Mouse (Mus musculus): ENCODE data around the gene Sinhcaf. TPM values are rescaled to one million over a fixed set of nuclear protein-coding genes. Genes with fewer than 3 reads are reported as not detected.

The Sinhcaf gene
- polyA plus RNA-seq, 1 experiment from 2014 or later, result 27.6 TPM

DNA sequence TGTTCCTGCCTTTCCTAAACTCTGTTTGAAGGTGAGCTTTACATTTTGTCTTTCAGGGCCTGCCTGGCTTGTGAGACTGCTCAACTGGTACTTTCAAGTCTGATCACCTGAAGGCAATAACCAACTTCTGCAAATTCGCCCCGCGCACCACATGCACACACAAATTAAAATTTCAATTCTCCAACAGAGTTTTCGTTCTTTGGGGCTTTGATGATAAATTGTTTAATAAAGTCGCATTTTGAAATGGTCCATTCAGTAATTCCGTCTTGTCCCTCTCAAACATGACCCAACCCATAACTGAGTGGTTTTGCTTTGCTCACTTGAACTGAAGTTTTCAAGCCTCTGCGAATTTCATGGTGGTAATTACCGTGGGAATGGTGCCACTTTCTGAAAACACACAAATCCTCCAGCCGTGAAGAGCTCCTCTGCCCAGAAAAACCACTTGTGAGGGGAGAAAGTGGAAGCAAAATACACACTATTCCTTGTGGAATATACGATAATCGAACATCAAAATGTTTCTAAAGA is 676 bp upstream of the Sinhcaf start:
- Histone ChIP-seq H3K9ac (ENCODE audit: low read length) (peak overlapping the region; percentile 91), H3K4me2 (replicated peaks; ENCODE audit: low read depth) (peak overlapping the region; percentile 94), H3K36me3 (ENCODE audit: control insufficient read depth, insufficient read depth, low read length) (no peaks in the 10 kb centered on the region), H3K9me3 (ENCODE audit: control insufficient read depth, low read length) (no peaks in the 10 kb centered on the region), H3K4me1 (replicated peaks; ENCODE audit: control insufficient read depth, insufficient read depth) (0 out of 2 replicates have a peak, but pooled peaks cover 2% of the 10 kb centered on the region), H3K27ac (replicated peaks) (peak overlapping the region; percentile 82), H3K27me3 (ENCODE audit: control insufficient read depth, insufficient read depth, low read length) (no peaks in the 10 kb centered on the region), H3K4me3 (ENCODE audit: low read depth, low read length) (peak overlapping the region; percentile 82)
- ATAC-seq (ENCODE audit: low FRiP score, low TSS enrichment) (0 out of 2 replicates have a peak, but pooled peaks have one; percentile 0), DNase-seq (ENCODE audit: low spot score) (no peak)
- no peak for TF ChIP-seq CTCF (IDR thresholded peaks at IDR 0.05; ENCODE audit: low read depth)
- TF ChIP-seq EP300 (optimal IDR thresholded peaks at IDR 0.05), result no peak
- WGBS, result 19% methylated on average over 11 of the region's 11 CpGs

DNA sequence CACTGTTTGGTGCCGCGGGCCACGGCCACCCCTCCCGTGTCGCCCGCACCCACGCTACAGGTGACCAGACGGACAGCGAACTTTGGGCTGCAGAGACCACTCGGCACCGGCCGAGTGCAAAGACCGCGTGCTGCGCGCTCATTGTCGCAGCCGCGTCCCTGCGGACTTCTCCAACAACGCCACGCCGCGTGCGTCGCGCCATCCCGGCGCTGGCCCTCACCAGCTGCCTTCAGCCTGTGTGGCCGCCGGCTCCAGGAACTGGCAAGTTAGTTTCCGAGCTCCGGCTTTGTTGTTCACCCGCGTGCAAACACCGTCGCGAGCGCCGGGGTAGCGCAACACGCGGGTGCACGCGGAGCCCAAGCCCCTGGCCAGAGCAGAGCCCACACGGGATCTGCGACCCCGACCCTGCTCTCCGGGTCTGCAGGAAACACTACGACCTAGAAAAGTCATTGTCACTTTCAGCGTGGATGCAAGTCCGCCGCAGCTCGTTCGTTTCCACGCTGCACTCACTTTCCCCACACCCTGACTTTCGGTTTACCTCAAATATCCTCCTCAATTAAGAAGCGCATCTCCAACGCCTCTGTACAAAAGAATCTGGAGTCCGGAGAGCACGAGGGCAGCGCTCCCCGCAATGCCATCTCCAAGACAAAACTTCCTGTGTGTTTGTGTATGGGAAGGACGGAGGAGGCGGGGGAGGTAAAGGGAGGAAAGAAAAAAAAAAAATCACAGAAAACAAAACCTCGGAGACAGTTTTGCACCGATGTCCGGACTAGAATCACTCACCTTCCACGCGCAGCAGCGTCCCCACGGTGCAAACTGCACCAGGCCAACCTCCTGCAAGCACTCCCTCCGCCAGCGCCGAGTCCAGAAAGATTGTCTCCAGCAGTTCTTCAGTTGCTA is 508 bp downstream of the Sinhcaf start:
- Histone ChIP-seq H3K4me1 (replicated peaks; ENCODE audit: control insufficient read depth, insufficient read depth) (0 out of 2 replicates have a peak, but pooled peaks cover 2% of the 10 kb centered on the region), H3K9me3 (ENCODE audit: control insufficient read depth, low read length) (no peaks in the 10 kb centered on the region), H3K4me2 (replicated peaks; ENCODE audit: low read depth) (peak overlapping the region; percentile 94), H3K27ac (replicated peaks) (peak overlapping the region; percentile 95), H3K27me3 (ENCODE audit: control insufficient read depth, insufficient read depth, low read length) (no peaks in the 10 kb centered on the region), H3K4me3 (ENCODE audit: low read depth, low read length) (peak overlapping the region; percentile 82), H3K36me3 (ENCODE audit: control insufficient read depth, insufficient read depth, low read length) (no peaks in the 10 kb centered on the region), H3K9ac (ENCODE audit: low read length) (peak overlapping the region; percentile 91)
- TF ChIP-seq CTCF (IDR thresholded peaks at IDR 0.05; ENCODE audit: low read depth) (no peak), EP300 (optimal IDR thresholded peaks at IDR 0.05) (no peak)
- ATAC-seq (ENCODE audit: low FRiP score, low TSS enrichment) (peak; percentile 40), DNase-seq (ENCODE audit: low spot score) (peak; percentile 60)
- WGBS, result under 1% methylated on average over 70 of the region's 75 CpGs

DNA sequence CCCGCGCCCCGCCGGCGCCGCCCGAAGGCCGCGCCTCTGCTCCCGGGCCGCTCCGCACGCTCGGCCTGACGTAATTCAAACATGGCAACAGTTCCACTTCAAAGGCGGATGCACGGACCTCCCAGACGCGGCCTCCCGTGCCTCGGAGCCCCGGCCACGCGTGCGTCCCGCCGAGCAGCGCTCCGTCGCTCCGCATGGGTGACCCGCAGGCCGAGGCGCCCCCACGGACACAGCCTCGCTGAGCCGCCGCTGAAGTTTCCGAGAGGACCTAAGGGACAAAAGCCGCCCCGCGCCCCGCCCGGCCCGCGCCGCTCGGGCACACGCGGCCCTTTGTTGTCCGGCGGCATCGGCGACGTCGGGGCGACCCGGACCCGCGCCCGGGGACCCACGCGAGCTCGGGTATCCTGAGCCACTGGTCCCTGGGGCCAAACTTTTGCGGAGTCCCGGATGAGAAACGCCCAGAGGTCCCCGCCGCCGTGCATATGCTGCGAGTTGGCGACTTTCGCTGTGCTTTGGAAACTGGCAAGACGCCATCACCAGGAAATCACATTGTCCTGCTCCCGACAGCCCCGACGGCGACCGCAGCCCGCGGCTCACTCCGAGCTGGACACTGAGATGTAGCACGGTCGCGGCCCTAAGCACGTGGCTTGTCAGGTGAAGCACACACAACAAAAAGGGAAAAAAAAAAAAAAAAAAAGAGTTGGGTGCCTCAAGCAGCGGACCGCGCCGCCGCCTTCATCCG is 1.3 kb downstream of the Sinhcaf start:
- Histone ChIP-seq H3K9ac (ENCODE audit: low read length) (peak overlapping the region; percentile 91), H3K4me3 (ENCODE audit: low read depth, low read length) (peak overlapping the region; percentile 82), H3K36me3 (ENCODE audit: control insufficient read depth, insufficient read depth, low read length) (no peaks in the 10 kb centered on the region), H3K27ac (replicated peaks) (peak overlapping the region; percentile 95), H3K27me3 (ENCODE audit: control insufficient read depth, insufficient read depth, low read length) (no peaks in the 10 kb centered on the region), H3K4me2 (replicated peaks; ENCODE audit: low read depth) (peak overlapping the region; percentile 94), H3K9me3 (ENCODE audit: control insufficient read depth, low read length) (no peaks in the 10 kb centered on the region), H3K4me1 (replicated peaks; ENCODE audit: control insufficient read depth, insufficient read depth) (0 out of 2 replicates have a peak, but pooled peaks cover 2% of the 10 kb centered on the region)
- TF ChIP-seq CTCF (IDR thresholded peaks at IDR 0.05; ENCODE audit: low read depth), result no peak
- no peak for TF ChIP-seq EP300 (optimal IDR thresholded peaks at IDR 0.05)
- peak; percentile 86 for ATAC-seq (ENCODE audit: low FRiP score, low TSS enrichment)
- DNase-seq (ENCODE audit: low spot score), result peak; percentile 87
- WGBS, result under 1% methylated on average over 92 of the region's 92 CpGs

DNA sequence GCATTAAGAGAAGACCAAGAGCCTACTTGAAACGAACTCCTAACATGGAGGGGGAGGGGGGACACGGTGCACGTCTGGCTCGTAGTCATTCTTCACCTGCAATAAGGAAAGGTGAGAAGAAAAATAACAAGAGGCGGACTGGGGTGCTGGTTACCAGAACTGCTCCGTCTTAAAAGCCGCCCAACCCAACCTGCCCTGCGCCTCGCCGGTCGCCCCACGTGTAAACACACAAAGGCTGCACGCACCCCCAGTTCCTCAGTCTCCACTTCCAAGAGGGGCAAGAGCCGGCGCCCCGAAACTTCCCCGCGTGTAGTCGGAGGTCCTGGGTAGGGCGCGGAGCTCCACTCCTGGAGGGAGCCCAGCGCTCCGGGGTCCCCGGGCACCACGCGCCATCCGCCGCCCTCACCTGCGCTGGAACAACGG is 1.9 kb downstream of the Sinhcaf start:
- no peaks in the 10 kb centered on the region for H3K36me3 ChIP-seq (ENCODE audit: control insufficient read depth, insufficient read depth, low read length)
- ATAC-seq (ENCODE audit: low FRiP score, low TSS enrichment) (no peak; the same call in 1 of the 2 replicates), DNase-seq (ENCODE audit: low spot score) (no peak)
- H3K9ac ChIP-seq (ENCODE audit: low read length), result peak overlapping the region; percentile 91
- TF ChIP-seq CTCF (IDR thresholded peaks at IDR 0.05; ENCODE audit: low read depth) (no peak), EP300 (optimal IDR thresholded peaks at IDR 0.05) (no peak)
- H3K4me1 ChIP-seq (replicated peaks; ENCODE audit: control insufficient read depth, insufficient read depth), result 0 out of 2 replicates have a peak, but pooled peaks cover 2% of the 10 kb centered on the region
- whole genome bisulfite sequencing, result under 1% methylated on average over 30 of the region's 30 CpGs
- H3K9me3 ChIP-seq (ENCODE audit: control insufficient read depth, low read length), result no peaks in the 10 kb centered on the region
- peak overlapping the region; percentile 94 for H3K4me2 ChIP-seq (replicated peaks; ENCODE audit: low read depth)
- no peaks in the 10 kb centered on the region for H3K27me3 ChIP-seq (ENCODE audit: control insufficient read depth, insufficient read depth, low read length)
- H3K4me3 ChIP-seq (ENCODE audit: low read depth, low read length), result peak overlapping the region; percentile 82
- H3K27ac ChIP-seq (replicated peaks), result peak overlapping the region; percentile 95

DNA sequence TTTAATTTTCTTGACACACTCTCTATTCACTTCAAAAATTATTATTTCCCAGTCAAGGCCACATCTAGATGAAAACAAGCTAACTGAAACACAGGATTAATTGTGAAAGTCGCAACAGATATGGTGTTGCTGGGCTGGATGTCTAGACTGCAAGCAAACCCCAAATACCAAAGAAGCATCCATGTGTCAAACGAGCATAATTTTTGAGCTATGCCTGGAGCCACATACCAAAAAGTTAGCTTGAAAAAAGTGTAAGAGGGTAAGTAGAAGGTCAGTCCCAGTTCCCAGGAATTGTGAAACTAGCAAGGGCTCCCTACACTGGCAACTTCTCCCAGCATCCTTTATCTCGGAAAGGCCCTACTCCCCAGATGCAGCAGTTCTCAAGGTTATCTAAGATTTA is 2.6 kb downstream of the Sinhcaf start:
- H3K9me3 ChIP-seq (ENCODE audit: control insufficient read depth, low read length), result no peaks in the 10 kb centered on the region
- peak overlapping the region; percentile 82 for H3K4me3 ChIP-seq (ENCODE audit: low read depth, low read length)
- no peak overlapping the region for H3K27ac ChIP-seq (replicated peaks)
- H3K9ac ChIP-seq (ENCODE audit: low read length), result 0 out of 2 replicates have a peak overlapping the region, but pooled peaks have one; percentile 24
- WGBS, result 29% methylated on average over 3 of the region's 3 CpGs
- H3K27me3 ChIP-seq (ENCODE audit: control insufficient read depth, insufficient read depth, low read length), result no peaks in the 10 kb centered on the region
- DNase-seq (ENCODE audit: low spot score), result no peak
- no peak for ATAC-seq (ENCODE audit: low FRiP score, low TSS enrichment)
- no peaks in the 10 kb centered on the region for H3K36me3 ChIP-seq (ENCODE audit: control insufficient read depth, insufficient read depth, low read length)
- no peak for TF ChIP-seq EP300 (optimal IDR thresholded peaks at IDR 0.05)
- no peak for TF ChIP-seq CTCF (IDR thresholded peaks at IDR 0.05; ENCODE audit: low read depth)
- peak overlapping the region; percentile 94 for H3K4me2 ChIP-seq (replicated peaks; ENCODE audit: low read depth)
- H3K4me1 ChIP-seq (replicated peaks; ENCODE audit: control insufficient read depth, insufficient read depth), result 0 out of 2 replicates have a peak, but pooled peaks cover 2% of the 10 kb centered on the region

Data from stomach, postnatal 0 days (tissue).